Mouse (Mus musculus) heart, postnatal 10 days (tissue): ENCODE data around the gene Gm21885. TPM values are rescaled to one million over a fixed set of nuclear protein-coding genes. Genes with fewer than 3 reads are reported as not detected.

Experiments
- DNase-seq, 2 experiments: peaks; one replicate each; pipeline ENCODE4 v3.0.0; 2021
- intact Hi-C: fragments of 180-260 bp; cut with DNase I; formaldehyde crosslinking; loops from one replicate; pipeline ENCODE4 v1.15.1; 2025
- total RNA-seq, 2 experiments: library from RNA; stranded (reverse); gene quantifications; 2 replicates each; pipeline ENCODE4 v1.2.3; 2021

Gene Gm21885
- not detected for total RNA-seq

GRCm38 (mm10) chr11:94281199-94282181 is at the start of gene Gm21885:
Gene Gm21885 (plus strand): TSS chr11:94281873.
- intact Hi-C loops = no loop called here
- DNase-seq = peak; percentile 64 to 74

- DNase-seq = peak; percentile 59 to 76
- intact Hi-C loops = loop anchor here (10.0 kb wide), 1 partner anchor 171 kb away; no protein-coding TSS in a partner anchor
Measured at GRCm38 (mm10) chr11:94233405-94233804, 48.3 kb upstream of the Gm21885 start.

GRCm38 (mm10) chr11:94234380-94234779 is 47.3 kb upstream of the Gm21885 start:
- intact Hi-C loops = loop anchor here (10.0 kb wide), 1 partner anchor 170 kb away; no protein-coding TSS in a partner anchor

GRCm38 (mm10) chr11:94234857-94235256 is 46.8 kb upstream of the Gm21885 start:
- intact Hi-C loops = loop anchor here (10.0 kb wide), 1 partner anchor 170 kb away; no protein-coding TSS in a partner anchor
- DNase-seq = no peak

More at GRCm38 (mm10) chr11:94234380-94234779, 47.3 kb upstream of the Gm21885 start:
- no peak for DNase-seq

GRCm38 (mm10) chr11:94236074-94236473 is 45.6 kb upstream of the Gm21885 start:
- DNase-seq = peak; percentile 82 to 85
- intact Hi-C loops = loop anchor here (1.0 to 10.0 kb wide), 3 partner anchors 41 to 250 kb away; partner anchors contain the start of gene Spata20

GRCm38 (mm10) chr11:94238786-94239185 is 42.9 kb upstream of the Gm21885 start:
- DNase-seq = no peak
- intact Hi-C loops = loop anchor here (10.0 kb wide), 1 partner anchor 166 kb away; no protein-coding TSS in a partner anchor

GRCm38 (mm10) chr11:94239706-94240105 is 42.0 kb upstream of the Gm21885 start:
- intact Hi-C loops = loop anchor here (10.0 kb wide), 1 partner anchor 165 kb away; no protein-coding TSS in a partner anchor
- DNase-seq = no peak

GRCm38 (mm10) chr11:94242760-94243421 is 38.8 kb upstream of the Gm21885 start:
- peak; percentile 49 to 53 for DNase-seq
- intact Hi-C loops = no loop called here

- no peak for DNase-seq
- intact Hi-C loops = no loop called here
Measured at GRCm38 (mm10) chr11:94243422-94244180, 38.1 kb upstream of the Gm21885 start.

- intact Hi-C loops = no loop called here
Measured at GRCm38 (mm10) chr11:94244385-94244784, 37.3 kb upstream of the Gm21885 start.

GRCm38 (mm10) chr11:94245955-94246788 is 35.5 kb upstream of the Gm21885 start, which contains the start of gene Wfikkn2:
Gene Wfikkn2 (minus strand): TSS chr11:94246005.
- intact Hi-C loops = no loop called here
- no peak for DNase-seq

More at GRCm38 (mm10) chr11:94244385-94244784, 37.3 kb upstream of the Gm21885 start:
- no peak for DNase-seq

- intact Hi-C loops = no loop called here
- DNase-seq = no peak
Measured at GRCm38 (mm10) chr11:94246789-94247061, 34.9 kb upstream of the Gm21885 start.

GRCm38 (mm10) chr11:94253156-94253555 is 28.5 kb upstream of the Gm21885 start:
- intact Hi-C loops = no loop called here
- DNase-seq = no peak

GRCm38 (mm10) chr11:94253691-94254090 is 28.0 kb upstream of the Gm21885 start:
- intact Hi-C loops = no loop called here
- DNase-seq = no peak

GRCm38 (mm10) chr11:94255733-94256132 is 25.9 kb upstream of the Gm21885 start:
- no peak for DNase-seq
- intact Hi-C loops = no loop called here

- intact Hi-C loops = no loop called here
- peak; percentile 55 to 62 for DNase-seq
Measured at GRCm38 (mm10) chr11:94257987-94258386, 23.7 kb upstream of the Gm21885 start.

- DNase-seq = no peak
- intact Hi-C loops = no loop called here
Measured at GRCm38 (mm10) chr11:94259814-94260213, 21.9 kb upstream of the Gm21885 start.

- intact Hi-C loops = no loop called here
- no peak for DNase-seq
Measured at GRCm38 (mm10) chr11:94261585-94262370, 19.9 kb upstream of the Gm21885 start.
